Mouse (Mus musculus) cerebellum, adult 11 months (tissue): ENCODE measurements around the gene Fbxo46.

Experiments used
- DNase-seq: peaks from one replicate; pipeline ENCODE4 v3.0.0; 2022

Fbxo46 gene

GRCm38 (mm10) chr7:19171831-19172230, 52.2 kb downstream of the Fbxo46 start:
- no peak for DNase-seq

GRCm38 (mm10) chr7:19172874-19173273, 53.2 kb downstream of the Fbxo46 start:
- peak; percentile 71 for DNase-seq

GRCm38 (mm10) chr7:19175708-19176515, 56.3 kb downstream of the Fbxo46 start, which contains the start of gene Eml2:
Gene Eml2, plus strand, starts transcription at chr7:19176421.
- DNase-seq, result peak; percentile 86

GRCm38 (mm10) chr7:19176516-19176947, 56.9 kb downstream of the Fbxo46 start:
- DNase-seq, result no peak

GRCm38 (mm10) chr7:19177216-19177615, 57.6 kb downstream of the Fbxo46 start:
- no peak for DNase-seq

GRCm38 (mm10) chr7:19178035-19178434, 58.4 kb downstream of the Fbxo46 start:
- peak; percentile 55 for DNase-seq

- peak; percentile 81 for DNase-seq
Measured at GRCm38 (mm10) chr7:19178443-19179092, 58.9 kb downstream of the Fbxo46 start.

- DNase-seq, result peak; percentile 51
Measured at GRCm38 (mm10) chr7:19179173-19179572, 59.5 kb downstream of the Fbxo46 start.

- DNase-seq, result no peak
Measured at GRCm38 (mm10) chr7:19179936-19180335, 60.3 kb downstream of the Fbxo46 start.

GRCm38 (mm10) chr7:19180862-19181429, 61.3 kb downstream of the Fbxo46 start:
- no peak for DNase-seq

GRCm38 (mm10) chr7:19184250-19184649, 64.6 kb downstream of the Fbxo46 start:
- DNase-seq, result no peak

GRCm38 (mm10) chr7:19184758-19185157, 65.1 kb downstream of the Fbxo46 start:
- no peak for DNase-seq
